Mouse (Mus musculus) ovary, adult 2 months (tissue): ENCODE results near the gene Usp44. TPM values are rescaled to one million over a fixed set of nuclear protein-coding genes. Genes with fewer than 3 reads are reported as not detected.

Source experiments
- polyA plus RNA-seq: library from polyadenylated mRNA; depleted of rRNA; stranded (reverse); fragments of >200 nt; gene quantifications from 2 replicates; pipeline ENCODE4 v1.2.3, GENCODE M21; 2012; rRNA removed

Gene Usp44
- polyA plus RNA-seq, result not detected in 2 replicates

DNA sequence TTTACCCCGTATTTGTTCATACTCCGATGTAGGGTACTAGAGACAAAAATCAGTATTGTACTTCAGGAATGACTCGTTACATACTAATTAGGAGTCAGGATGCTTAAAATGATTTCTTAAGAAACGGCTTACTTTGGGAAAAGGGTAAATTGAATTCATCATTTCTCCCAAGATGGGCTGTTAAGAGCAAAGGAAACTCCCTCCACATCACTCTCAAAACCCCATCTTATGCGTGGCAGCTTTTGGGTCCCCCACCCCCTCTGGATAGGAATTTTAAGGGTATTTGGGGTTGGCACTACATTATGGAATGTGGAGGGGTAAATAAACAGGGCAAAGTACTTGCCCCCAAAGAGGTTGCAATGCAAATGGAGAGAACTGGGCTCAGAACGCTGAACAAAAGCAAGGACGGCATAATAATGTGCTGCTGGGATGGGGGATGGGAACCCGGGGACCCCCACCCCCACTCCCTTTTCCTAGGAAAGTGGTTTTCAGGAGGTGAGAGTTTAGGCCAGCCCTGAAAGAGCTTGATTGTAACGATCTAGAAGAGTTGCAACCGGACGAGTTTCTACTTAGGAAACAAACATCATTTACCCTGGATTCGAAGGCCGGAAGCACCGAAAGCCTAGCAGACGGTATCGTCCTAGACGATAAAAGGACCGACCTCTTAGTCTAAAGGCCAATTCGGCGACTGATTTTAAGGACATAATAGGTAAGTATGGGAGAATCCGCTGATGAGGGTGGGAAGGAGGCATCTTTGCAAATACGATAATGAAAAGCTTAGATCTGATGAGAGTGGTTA lies at the start of gene Usp44:
Gene Usp44 (plus strand): TSS at position 625 of the 799 bp plus-strand sequence.

GRCm38 (mm10) chr10:93897043-93897646 lies 65.8 kb downstream of the Usp44 start, which contains the start of gene Metap2:
Metap2 (minus strand) TSS chr10:93897093.

Other genes with a start within 250 kb of the Usp44 start
- gene Snrpf, start 241.8 kb upstream of the Usp44 start, polyA plus RNA-seq, result 148 TPM in 2 replicates
- gene Ntn4, start 190.9 kb upstream of the Usp44 start, polyA plus RNA-seq, result 22.5 and 26.4 TPM in 2 replicates
- gene Metap2, start 65.5 kb downstream of the Usp44 start, polyA plus RNA-seq, result 21.5 and 28.1 TPM in 2 replicates
- gene Vezt, start 204.3 kb downstream of the Usp44 start, polyA plus RNA-seq, result 9.2 and 10.3 TPM in 2 replicates
- 1.8 and 1.9 TPM in 2 replicates for gene Fgd6, start 204.4 kb downstream of the Usp44 start, polyA plus RNA-seq